Mouse (Mus musculus) neural tube, embryonic 12.5 days (tissue): ENCODE measurements around the gene Acvr1b. TPM values are rescaled to one million over a fixed set of nuclear protein-coding genes. Genes with fewer than 3 reads are reported as not detected.

ENCODE experiments used
- ATAC-seq: fragments of 200-750 bp; cut with Nextera tagmentation; 2 replicates; pipeline ENCODE4 v1.8.0; 2017; ENCODE audit warnings: low read depth, mild to moderate bottlenecking, moderate TSS enrichment, moderate library complexity; ENCODE audit not compliant: low FRiP score
- H3K27ac ChIP-seq: fragments of 300-500 bp; sonication (generic); 2 replicates; pipeline ENCODE4 v1.5.1; 2016
- H3K27me3 ChIP-seq: fragments of 300-500 bp; sonication (generic); replicated peaks from 2 replicates; pipeline ENCODE4 v1.6.1; 2016; ENCODE audit warnings: mild to moderate bottlenecking
- H3K36me3 ChIP-seq: fragments of 300-500 bp; sonication (generic); 2 replicates; pipeline ENCODE4 v1.6.1; 2016; ENCODE audit warnings: mild to moderate bottlenecking
- H3K4me1 ChIP-seq: fragments of 300-500 bp; sonication (generic); 2 replicates; pipeline ENCODE4 v1.6.1; 2016
- H3K4me2 ChIP-seq: fragments of 300-500 bp; sonication (generic); replicated peaks from 2 replicates; pipeline ENCODE4 v1.6.1; 2016; ENCODE audit warnings: mild to moderate bottlenecking
- H3K4me3 ChIP-seq: fragments of 300-500 bp; sonication (generic); 2 replicates; pipeline ENCODE4 v1.5.1; 2016
- H3K9ac ChIP-seq: fragments of 300-500 bp; sonication (generic); 2 replicates; pipeline ENCODE4 v1.6.1; 2016; ENCODE audit warnings: mild to moderate bottlenecking
- H3K9me3 ChIP-seq: fragments of 300-500 bp; sonication (generic); 2 replicates; pipeline ENCODE4 v1.6.1; 2016; ENCODE audit warnings: mild to moderate bottlenecking
- WGBS: fragments of 180-500 bp; shearing (Covaris S2); methylation state at CpG from one replicate; pipeline ENCODE4 v1.1.7; 2016; 5-methylcytosine and 5-hydroxymethylcytosine counted together
- polyA plus RNA-seq: library from polyadenylated mRNA; unstranded; fragments of >200 nt; fragmentation: Nextera tagmentation; extraction: Ambion mirVana; gene quantifications from 2 replicates; pipeline ENCODE4 v1.2.1, GENCODE M21; 2016

The Acvr1b gene
- polyA plus RNA-seq = 15.9 and 17.6 TPM in 2 replicates

- H3K9me3 ChIP-seq = no peaks in the 10 kb centered on the region
- peak; percentile 88 for ATAC-seq
- peak within 1 kb of the TSS; percentile 87 for H3K4me3 ChIP-seq
- H3K36me3 ChIP-seq = no peaks in the 10 kb centered on the region
- H3K27me3 ChIP-seq = no peaks in the 10 kb centered on the region
- H3K4me1 ChIP-seq = peaks cover 36% of the 10 kb centered on the region
- peak within 1 kb of the TSS; percentile 68; the same call in 1 of the 2 replicates for H3K27ac ChIP-seq
- peak within 1 kb of the TSS; percentile 91 for H3K4me2 ChIP-seq
- under 1% methylated on average over 50 of the region's 87 CpGs for WGBS
- peak within 1 kb of the TSS; percentile 94 for H3K9ac ChIP-seq
Measured at GRCm38 (mm10) chr15:101173421-101174211, at the start of gene Acvr1b. Acvr1b (plus strand) TSS chr15:101174067.

- H3K36me3 ChIP-seq = no peaks in the 10 kb centered on the region
- H3K9me3 ChIP-seq = no peaks in the 10 kb centered on the region
- H3K9ac ChIP-seq = no peak overlapping the region
- H3K4me2 ChIP-seq = no peak overlapping the region
- WGBS = 90% methylated on average over 6 of the region's 6 CpGs
- H3K4me3 ChIP-seq = no peak overlapping the region
- H3K4me1 ChIP-seq = peaks cover 8% of the 10 kb centered on the region
- no peak for ATAC-seq
- H3K27ac ChIP-seq = no peak overlapping the region
- H3K27me3 ChIP-seq = peaks cover 41% of the 10 kb centered on the region
Measured at GRCm38 (mm10) chr15:101125561-101125960, 48.3 kb upstream of the Acvr1b start.

- ATAC-seq = no peak
- Histone ChIP-seq H3K4me1 (peaks cover 13% of the 10 kb centered on the region), H3K27me3 (peaks cover 51% of the 10 kb centered on the region), H3K9ac (no peak overlapping the region), H3K9me3 (no peaks in the 10 kb centered on the region), H3K4me3 (no peak overlapping the region), H3K27ac (no peak overlapping the region), H3K36me3 (no peaks in the 10 kb centered on the region), H3K4me2 (no peak overlapping the region)
- WGBS = 78% methylated on average over 12 of the region's 12 CpGs
Measured at GRCm38 (mm10) chr15:101126876-101127544, 46.9 kb upstream of the Acvr1b start.

- H3K36me3 ChIP-seq = no peaks in the 10 kb centered on the region
- peaks cover 20% of the 10 kb centered on the region for H3K4me1 ChIP-seq
- ATAC-seq = no peak
- peaks cover 51% of the 10 kb centered on the region for H3K27me3 ChIP-seq
- peak within 1 kb of the TSS; percentile 24 for H3K4me3 ChIP-seq
- no peaks in the 10 kb centered on the region for H3K9me3 ChIP-seq
- H3K27ac ChIP-seq = no peak within 1 kb of the TSS
- H3K9ac ChIP-seq = 0 out of 2 replicates have a peak within 1 kb of the TSS, but pooled peaks have one; percentile 13
- peak within 1 kb of the TSS; percentile 53 for H3K4me2 ChIP-seq
- WGBS = 5% methylated on average over 46 of the region's 46 CpGs
Measured at GRCm38 (mm10) chr15:101128181-101129089, 45.4 kb upstream of the Acvr1b start, which contains the start of gene Acvrl1. Acvrl1 (plus strand) TSS chr15:101128522.

GRCm38 (mm10) chr15:101129412-101129811 is 44.5 kb upstream of the Acvr1b start:
- no peak for ATAC-seq
- H3K36me3 ChIP-seq = no peaks in the 10 kb centered on the region
- 0 out of 2 replicates have a peak overlapping the region, but pooled peaks have one; percentile 53 for H3K4me2 ChIP-seq
- H3K9me3 ChIP-seq = no peaks in the 10 kb centered on the region
- H3K4me3 ChIP-seq = peak overlapping the region; percentile 24; the same call in 1 of the 2 replicates
- WGBS = 31% methylated on average over 5 of the region's 5 CpGs
- H3K9ac ChIP-seq = no peak overlapping the region
- no peak overlapping the region for H3K27ac ChIP-seq
- peaks cover 28% of the 10 kb centered on the region for H3K4me1 ChIP-seq
- peaks cover 51% of the 10 kb centered on the region for H3K27me3 ChIP-seq

GRCm38 (mm10) chr15:101131498-101131897 is 42.4 kb upstream of the Acvr1b start:
- H3K9me3 ChIP-seq = no peaks in the 10 kb centered on the region
- ATAC-seq = no peak
- peaks cover 47% of the 10 kb centered on the region for H3K27me3 ChIP-seq
- peaks cover 29% of the 10 kb centered on the region for H3K4me1 ChIP-seq
- WGBS = 49% methylated on average over 11 of the region's 11 CpGs
- no peak overlapping the region for H3K4me3 ChIP-seq
- H3K36me3 ChIP-seq = no peaks in the 10 kb centered on the region
- no peak overlapping the region for H3K9ac ChIP-seq
- peak overlapping the region; percentile 4; the same call in 1 of the 2 replicates for H3K4me2 ChIP-seq
- H3K27ac ChIP-seq = no peak overlapping the region

- Histone ChIP-seq H3K36me3 (no peaks in the 10 kb centered on the region), H3K4me2 (peak overlapping the region; percentile 4; the same call in 1 of the 2 replicates), H3K4me3 (no peak overlapping the region), H3K27me3 (peaks cover 42% of the 10 kb centered on the region), H3K9me3 (no peaks in the 10 kb centered on the region), H3K9ac (no peak overlapping the region), H3K27ac (no peak overlapping the region), H3K4me1 (peaks cover 29% of the 10 kb centered on the region)
- WGBS = 53% methylated on average over 6 of the region's 6 CpGs
- no peak for ATAC-seq
Measured at GRCm38 (mm10) chr15:101132041-101132440, 41.8 kb upstream of the Acvr1b start.

- Histone ChIP-seq H3K27ac (no peak overlapping the region), H3K9ac (no peak overlapping the region), H3K36me3 (no peaks in the 10 kb centered on the region), H3K4me1 (peaks cover 29% of the 10 kb centered on the region), H3K4me2 (no peak overlapping the region), H3K9me3 (no peaks in the 10 kb centered on the region), H3K27me3 (peaks cover 35% of the 10 kb centered on the region), H3K4me3 (no peak overlapping the region)
- no peak for ATAC-seq
- 83% methylated on average over 6 of the region's 6 CpGs for WGBS
Measured at GRCm38 (mm10) chr15:101132761-101133160, 41.1 kb upstream of the Acvr1b start.

- Histone ChIP-seq H3K4me3 (no peak overlapping the region), H3K9me3 (no peaks in the 10 kb centered on the region), H3K36me3 (no peaks in the 10 kb centered on the region), H3K4me2 (peak overlapping the region; percentile 31), H3K4me1 (peaks cover 21% of the 10 kb centered on the region), H3K27me3 (peaks cover 21% of the 10 kb centered on the region), H3K27ac (no peak overlapping the region), H3K9ac (no peak overlapping the region)
- 19% methylated on average over 15 of the region's 15 CpGs for whole genome bisulfite sequencing
- ATAC-seq = no peak
Measured at GRCm38 (mm10) chr15:101133993-101134704, 39.7 kb upstream of the Acvr1b start.

- 69% methylated on average over 8 of the region's 8 CpGs for WGBS
- no peak for ATAC-seq
- peaks cover 9% of the 10 kb centered on the region for H3K27me3 ChIP-seq
- peaks cover 34% of the 10 kb centered on the region for H3K4me1 ChIP-seq
- H3K27ac ChIP-seq = no peak overlapping the region
- no peaks in the 10 kb centered on the region for H3K36me3 ChIP-seq
- H3K4me3 ChIP-seq = no peak overlapping the region
- no peak overlapping the region for H3K9ac ChIP-seq
- peak overlapping the region; percentile 31 for H3K4me2 ChIP-seq
- no peaks in the 10 kb centered on the region for H3K9me3 ChIP-seq
Measured at GRCm38 (mm10) chr15:101135405-101135804, 38.5 kb upstream of the Acvr1b start.

GRCm38 (mm10) chr15:101137455-101137854 is 36.4 kb upstream of the Acvr1b start:
- no peak for ATAC-seq
- Histone ChIP-seq H3K4me2 (no peak overlapping the region), H3K27me3 (no peaks in the 10 kb centered on the region), H3K4me1 (peaks cover 30% of the 10 kb centered on the region), H3K36me3 (no peaks in the 10 kb centered on the region), H3K4me3 (no peak overlapping the region), H3K9me3 (no peaks in the 10 kb centered on the region), H3K9ac (no peak overlapping the region), H3K27ac (no peak overlapping the region)
- WGBS = 83% methylated on average over 11 of the region's 11 CpGs
